31 mouse cellular contexts compared by ENCODE assay signal in genomic region chr17:27545991-27546390, GRCm38 (mm10). TPM values are rescaled to one million over a fixed set of nuclear protein-coding genes. Genes with fewer than 3 reads are reported as not detected.
DNase-seq lines count a peak whose midpoint lies in the region; ATAC-seq and TF ChIP-seq lines count a peak whose summit lies in the region.
"Had no signal": no experiment of that assay in that cellular context is flagged by ENCODE, and none has a peak within 500 bp of the region (broad histone marks: within the 10 kb centered on the region; RNA-seq: fewer than 3 reads in every experiment).

No protein-coding gene starts in this region.

- H3K27ac ChIP-seq in hindbrain, embryonic 13.5 days, result no peak overlapping the region
- H3K27ac ChIP-seq in hindbrain, postnatal 0 days, result no peak overlapping the region
- H3K27ac ChIP-seq: embryonic facial prominence, embryonic 15.5 days; forebrain, embryonic 13.5 days; heart, embryonic 15.5 days; hindbrain, embryonic 14.5 days; kidney, embryonic 15.5 days; limb, embryonic 13.5 days; midbrain, embryonic 13.5 days had no signal

- DNase-seq in hindbrain, postnatal 0 days (ENCODE audit: low spot score), result no peak
- DNase-seq in thymus, postnatal 14 days, result peak; percentile 46
- no peak for DNase-seq in thymus, postnatal 25 days
- peak; percentile 43 for DNase-seq in R1 (ENCODE audit: low read depth, low spot score)
- DNase-seq in heart, adult 9 months (ENCODE audit: low spot score in 2 of 2), result no peak
- no peak for DNase-seq in lung, adult 2 months
- DNase-seq: adrenal gland, postnatal 10 days; cerebellum, adult 8-10 months; cerebellum, postnatal 25 days; gastrocnemius, postnatal 10 days; kidney, adult 11 months; kidney, postnatal 25 days; lung, postnatal 36 days; thymus, postnatal 36 days had no signal

- H3K9me3 ChIP-seq in hindbrain, embryonic 13.5 days, result no peaks in the 10 kb centered on the region
- no peaks in the 10 kb centered on the region for H3K9me3 ChIP-seq in hindbrain, postnatal 0 days (ENCODE audit: low read length)
- H3K9me3 ChIP-seq: embryonic facial prominence, embryonic 15.5 days; forebrain, embryonic 13.5 days; heart, embryonic 10.5 days; heart, embryonic 15.5 days; kidney, embryonic 15.5 days; limb, embryonic 13.5 days; midbrain, embryonic 13.5 days had no signal

- peaks cover 11% of the 10 kb centered on the region for H3K4me1 ChIP-seq in hindbrain, embryonic 13.5 days (replicated peaks)
- H3K4me1 ChIP-seq in hindbrain, postnatal 0 days (ENCODE audit: insufficient read depth, low read length), result 0 out of 2 replicates have a peak, but pooled peaks cover 9% of the 10 kb centered on the region
- H3K4me1 ChIP-seq in lung, adult 2 months (ENCODE audit: control insufficient read depth, insufficient read depth, low read length), result no peaks in the 10 kb centered on the region
- H3K4me1 ChIP-seq: embryonic facial prominence, embryonic 15.5 days had no signal

- ATAC-seq in hindbrain, embryonic 13.5 days (ENCODE audit: low FRiP score), result no peak
- ATAC-seq in hindbrain, postnatal 0 days, result no peak
- ATAC-seq: CD4-positive, CD25-positive, alpha-beta regulatory T cell, adult 4 months; forebrain, embryonic 13.5 days; inflammation-experienced regulatory T-cells, adult 6 months; midbrain, embryonic 13.5 days had no signal

- 56% methylated on average over 12 of the region's 12 CpGs for WGBS in hindbrain, embryonic 13.5 days
- WGBS in hindbrain, postnatal 0 days, result 55% methylated on average over 12 of the region's 12 CpGs
- WGBS in lung, adult 2 months, result 52% methylated on average over 12 of the region's 12 CpGs

- no peaks in the 10 kb centered on the region for H3K36me3 ChIP-seq in hindbrain, embryonic 13.5 days
- H3K36me3 ChIP-seq in hindbrain, postnatal 0 days (ENCODE audit: insufficient read depth, low read length), result no peaks in the 10 kb centered on the region
- H3K36me3 ChIP-seq: embryonic facial prominence, embryonic 15.5 days; heart, embryonic 10.5 days; heart, embryonic 15.5 days; kidney, embryonic 15.5 days; limb, embryonic 13.5 days; midbrain, embryonic 13.5 days had no signal

- TF ChIP-seq CTCF in hindbrain, postnatal 0 days (IDR thresholded peaks at IDR 0.05; ENCODE audit: low read depth), result no peak
- TF ChIP-seq CTCF in lung, adult 2 months (IDR thresholded peaks at IDR 0.05; ENCODE audit: insufficient read depth, low read length), result no peak

- peak overlapping the region; percentile 39; the same call in 1 of the 2 replicates for H3K9ac ChIP-seq in hindbrain, embryonic 13.5 days
- no peak overlapping the region for H3K9ac ChIP-seq in hindbrain, postnatal 0 days (replicated peaks; ENCODE audit: low read length)
- H3K9ac ChIP-seq: embryonic facial prominence, embryonic 15.5 days; forebrain, embryonic 13.5 days; heart, embryonic 15.5 days; hindbrain, embryonic 14.5 days; kidney, embryonic 15.5 days; limb, embryonic 13.5 days; midbrain, embryonic 13.5 days had no signal

- TF ChIP-seq POLR2A in lung, adult 2 months (IDR thresholded peaks at IDR 0.05; ENCODE audit: borderline replicate concordance, extremely low read depth, low read depth, low read length), result no peak

- no peak overlapping the region for H3K4me3 ChIP-seq in hindbrain, embryonic 13.5 days
- no peak overlapping the region for H3K4me3 ChIP-seq in hindbrain, postnatal 0 days (ENCODE audit: low read length)
- H3K4me3 ChIP-seq in lung, adult 2 months (replicated peaks; ENCODE audit: extremely low read depth, low read depth, low read length), result no peak overlapping the region
- H3K4me3 ChIP-seq: embryonic facial prominence, embryonic 15.5 days; forebrain, embryonic 13.5 days; heart, embryonic 10.5 days; heart, embryonic 15.5 days; kidney, embryonic 15.5 days; limb, embryonic 13.5 days; midbrain, embryonic 13.5 days had no signal

- H3K27me3 ChIP-seq in hindbrain, embryonic 13.5 days, result 0 out of 2 replicates have a peak, but pooled peaks cover 3% of the 10 kb centered on the region
- no peaks in the 10 kb centered on the region for H3K27me3 ChIP-seq in hindbrain, postnatal 0 days (ENCODE audit: insufficient read depth, low read length)
- H3K27me3 ChIP-seq: embryonic facial prominence, embryonic 15.5 days; forebrain, embryonic 13.5 days; kidney, embryonic 15.5 days; limb, embryonic 13.5 days; midbrain, embryonic 13.5 days had no signal

- no peak overlapping the region for H3K4me2 ChIP-seq in hindbrain, embryonic 13.5 days
- H3K4me2 ChIP-seq in hindbrain, postnatal 0 days (ENCODE audit: low read depth, low read length), result no peak overlapping the region
- H3K4me2 ChIP-seq: embryonic facial prominence, embryonic 15.5 days; forebrain, embryonic 13.5 days; heart, embryonic 15.5 days; hindbrain, embryonic 14.5 days; kidney, embryonic 15.5 days; limb, embryonic 13.5 days; liver, embryonic 11.5 days; midbrain, embryonic 13.5 days had no signal

RNA-seq across cellular contexts. Expression of gene Hmga1, which starts 10.3 kb away (rescaled TPM):
- polyA plus RNA-seq in hindbrain, embryonic 13.5 days (2015; fragmentation: Nextera tagmentation; extraction: Ambion mirVana), result 113 and 126 TPM in 2 replicates
- total RNA-seq in hindbrain, postnatal 0 days (2014; rRNA removed), result 142 and 170 TPM in 2 replicates
- 130 and 145 TPM in 2 replicates for polyA plus RNA-seq in hindbrain, postnatal 0 days (2015; fragmentation: Nextera tagmentation; extraction: Ambion mirVana)
- polyA plus RNA-seq in lung, adult 2 months (2012; rRNA removed), result 57.9 and 73.2 TPM in 2 replicates

RNA-seq across cellular contexts. Expression of gene AI413582, which starts 19.6 kb away (rescaled TPM):
- polyA plus RNA-seq in hindbrain, embryonic 13.5 days (2015; fragmentation: Nextera tagmentation; extraction: Ambion mirVana), result 43.5 and 44.8 TPM in 2 replicates
- total RNA-seq in hindbrain, postnatal 0 days (2014; rRNA removed), result 50.2 and 59.6 TPM in 2 replicates
- polyA plus RNA-seq in hindbrain, postnatal 0 days (2015; fragmentation: Nextera tagmentation; extraction: Ambion mirVana), result 92.7 and 95.3 TPM in 2 replicates
- 42.4 and 44.2 TPM in 2 replicates for polyA plus RNA-seq in lung, adult 2 months (2012; rRNA removed)

RNA-seq across cellular contexts. Expression of gene Grm4, which starts 24.8 kb away (rescaled TPM):
- 4.8 and 5.2 TPM in 2 replicates for polyA plus RNA-seq in hindbrain, embryonic 13.5 days (2015; fragmentation: Nextera tagmentation; extraction: Ambion mirVana)
- 34.3 and 38.8 TPM in 2 replicates for total RNA-seq in hindbrain, postnatal 0 days (2014; rRNA removed)
- polyA plus RNA-seq in hindbrain, postnatal 0 days (2015; fragmentation: Nextera tagmentation; extraction: Ambion mirVana), result 8.7 and 10.1 TPM in 2 replicates
- polyA plus RNA-seq in lung, adult 2 months (2012; rRNA removed), result 1.1 TPM in 2 replicates
- total RNA-seq: granulocyte monocyte progenitor cell, adult 5-6 weeks; megakaryocyte-erythroid progenitor cell, adult 5-6 weeks; monocyte, adult 5-6 weeks; neutrophil, adult 5-6 weeks had no signal
- polyA plus RNA-seq: CD4-positive, CD25-positive, alpha-beta regulatory T cell, adult 4 months; liver, embryonic 16.5 days had no signal

Comparison
In these comparisons a context has a peak if more than half of its experiments do, and no peak if none do; other contexts are left out.
1. DNase-seq: peak in thymus, postnatal 14 days (single experiment) and R1 (single experiment); none in hindbrain, postnatal 0 days (single experiment), thymus, postnatal 25 days (single experiment), heart, adult 9 months (0 of 2) and lung, adult 2 months (single experiment).